Mouse (Mus musculus) left cerebral cortex, adult 2 months (tissue): ENCODE results near the gene Slc47a2. TPM values are rescaled to one million over a fixed set of nuclear protein-coding genes. Genes with fewer than 3 reads are reported as not detected.
"Not testable (repeated sequence)": the region's sequence is repeated elsewhere in the genome, so short reads cannot be mapped to it uniquely, and the experiment has no call there.

Experiments used
- DNase-seq, 2 experiments: peaks; one replicate each; pipeline ENCODE4 v3.0.0; 2021 to 2022; ENCODE audit warnings: low spot score in 2 of 2, mixed read lengths in 1 of 2; ENCODE audit errors: extremely low spot score in 1 of 2
- H3K27ac ChIP-seq: fragments of 200-600 bp; 2 replicates; pipeline ENCODE4 v1.8.1; 2022
- H3K4me3 ChIP-seq: fragments of 200-600 bp; 2 replicates; pipeline ENCODE4 v1.8.1; 2022
- CTCF ChIP-seq: fragments of 200-600 bp; IDR thresholded peaks from 2 replicates; pipeline ENCODE4 v1.8.1; 2022; ENCODE audit warnings: antibody characterized with exemption, mild to moderate bottlenecking, moderate library complexity
- intact Hi-C: fragments of 180-260 bp; cut with DNase I; formaldehyde crosslinking; loops from one replicate; pipeline ENCODE4 v1.15.1; 2025
- total RNA-seq, 2 experiments: library from RNA; stranded (reverse); gene quantifications; 2 replicates each; pipeline ENCODE4 v1.2.3; 2021

The Slc47a2 gene
- total RNA-seq, 2 experiments from 2014 or later, result 0.14 TPM; not detected in 1

- Histone ChIP-seq H3K4me3 (no peak overlapping the region), H3K27ac (no peak overlapping the region)
- intact Hi-C loops, result no loop called here
- DNase-seq, result no peak
- peak; percentile 12 for TF ChIP-seq CTCF
Observed at GRCm38 (mm10) chr11:61337586-61337985, 5.1 kb downstream of the Slc47a2 start.

GRCm38 (mm10) chr11:61320904-61321687 lies 21.6 kb downstream of the Slc47a2 start:
- TF ChIP-seq CTCF, result no peak
- DNase-seq, result no peak
- Histone ChIP-seq H3K27ac (no peak overlapping the region), H3K4me3 (no peak overlapping the region)
- intact Hi-C loops, result no loop called here

- DNase-seq, result no peak
- intact Hi-C loops, result no loop called here
- H3K4me3 ChIP-seq, result no peak overlapping the region
- H3K27ac ChIP-seq, result no peak overlapping the region
- no peak for TF ChIP-seq CTCF
Observed at GRCm38 (mm10) chr11:61319923-61320567, 22.6 kb downstream of the Slc47a2 start.

- no peak overlapping the region for H3K27ac ChIP-seq
- no peak for TF ChIP-seq CTCF
- intact Hi-C loops, result no loop called here
- no peak overlapping the region for H3K4me3 ChIP-seq
- DNase-seq, result no peak
Observed at GRCm38 (mm10) chr11:61319233-61319922, 23.3 kb downstream of the Slc47a2 start.

- DNase-seq, result no peak
- Histone ChIP-seq H3K27ac (no peak overlapping the region), H3K4me3 (no peak overlapping the region)
- intact Hi-C loops, result no loop called here
- TF ChIP-seq CTCF, result no peak
Observed at GRCm38 (mm10) chr11:61316864-61317263, 25.8 kb downstream of the Slc47a2 start.

- Histone ChIP-seq H3K27ac (no peak overlapping the region), H3K4me3 (no peak overlapping the region)
- no peak for DNase-seq
- intact Hi-C loops, result no loop called here
- no peak for TF ChIP-seq CTCF
Observed at GRCm38 (mm10) chr11:61310321-61310720, 32.3 kb downstream of the Slc47a2 start.

GRCm38 (mm10) chr11:61309831-61310230 lies 32.8 kb downstream of the Slc47a2 start:
- TF ChIP-seq CTCF, result no peak
- H3K27ac ChIP-seq, result no peak overlapping the region
- DNase-seq, result no peak
- intact Hi-C loops, result no loop called here
- H3K4me3 ChIP-seq, result no peak overlapping the region

GRCm38 (mm10) chr11:61307795-61308194 lies 34.9 kb downstream of the Slc47a2 start:
- Histone ChIP-seq H3K27ac (no peak overlapping the region), H3K4me3 (no peak overlapping the region)
- no peak for TF ChIP-seq CTCF
- intact Hi-C loops, result no loop called here
- DNase-seq, result no peak

- TF ChIP-seq CTCF, result peak; percentile 52
- intact Hi-C loops, result no loop called here
- peak in 1 of 2 experiments; percentile 21 for DNase-seq
- H3K27ac ChIP-seq, result no peak overlapping the region
- no peak overlapping the region for H3K4me3 ChIP-seq
Observed at GRCm38 (mm10) chr11:61305377-61305776, 37.3 kb downstream of the Slc47a2 start.

GRCm38 (mm10) chr11:61304535-61304934 lies 38.1 kb downstream of the Slc47a2 start:
- DNase-seq, intact Hi-C loops, H3K27ac ChIP-seq, H3K4me3 ChIP-seq: not testable (repeated sequence)

GRCm38 (mm10) chr11:61300716-61301392 lies 41.8 kb downstream of the Slc47a2 start:
- intact Hi-C loops, result no loop called here
- no peak for DNase-seq
- no peak for TF ChIP-seq CTCF
- Histone ChIP-seq H3K4me3 (no peak overlapping the region), H3K27ac (no peak overlapping the region)

- DNase-seq, result no peak
- no peak for TF ChIP-seq CTCF
- intact Hi-C loops, result no loop called here
- Histone ChIP-seq H3K27ac (no peak overlapping the region), H3K4me3 (no peak overlapping the region)
Observed at GRCm38 (mm10) chr11:61300205-61300604, 42.5 kb downstream of the Slc47a2 start.
